Mouse (Mus musculus) T-helper 17 cell (primary cell): ENCODE data around the gene 1700017B05Rik.
"Not testable (repeated sequence)": the region's sequence is repeated elsewhere in the genome, so short reads cannot be mapped to it uniquely, and the experiment has no call there.

Source experiments
- in situ Hi-C, 2 experiments: fragments of 300-600 bp; cut with MboI, MseI; formaldehyde crosslinking; loops; 1 replicate in 1 of 2; 2 replicates in 1 of 2; pipeline ENCODE4 v1.15.1; 2025; ENCODE audit warnings: high pct_unique_total_duplicates in 2 of 2

Gene 1700017B05Rik

GRCm38 (mm10) chr9:57225780-57226627 lies 36.4 kb downstream of the 1700017B05Rik start:
- in situ Hi-C loops, result no loop called here

GRCm38 (mm10) chr9:57223341-57223740 lies 39.1 kb downstream of the 1700017B05Rik start:
- in situ Hi-C loops, result no loop called here

- in situ Hi-C loops, result no loop called here
Measured at GRCm38 (mm10) chr9:57220356-57220755, 42.1 kb downstream of the 1700017B05Rik start.

GRCm38 (mm10) chr9:57219511-57219910 lies 42.9 kb downstream of the 1700017B05Rik start:
- in situ Hi-C loops, result no loop called here

- in situ Hi-C loops, result no loop called here
Measured at GRCm38 (mm10) chr9:57218776-57219175, 43.6 kb downstream of the 1700017B05Rik start.

GRCm38 (mm10) chr9:57217220-57217619 lies 45.2 kb downstream of the 1700017B05Rik start:
- in situ Hi-C loops, result no loop called here

- in situ Hi-C loops, result no loop called here
Measured at GRCm38 (mm10) chr9:57214500-57214899, 47.9 kb downstream of the 1700017B05Rik start.

- in situ Hi-C loops, result no loop called here
Measured at GRCm38 (mm10) chr9:57212448-57213222, 49.8 kb downstream of the 1700017B05Rik start.

GRCm38 (mm10) chr9:57209316-57209715 lies 53.1 kb downstream of the 1700017B05Rik start:
- in situ Hi-C loops, result no loop called here

GRCm38 (mm10) chr9:57206896-57207295 lies 55.5 kb downstream of the 1700017B05Rik start:
- in situ Hi-C loops, result no loop called here

GRCm38 (mm10) chr9:57203571-57203970 lies 58.8 kb downstream of the 1700017B05Rik start:
- in situ Hi-C loops, result not testable (repeated sequence)
